Mouse (Mus musculus) embryonic fibroblast, embryonic 13.5 days (primary cell): ENCODE data around the gene Abcd2. TPM values are rescaled to one million over a fixed set of nuclear protein-coding genes. Genes with fewer than 3 reads are reported as not detected.

ENCODE experiments used
- H3K27ac ChIP-seq: 2 replicates; pipeline ENCODE4 v1.5.1; 2012; ENCODE audit warnings: low read length, control low read depth, inconsistent platforms; ENCODE audit not compliant: insufficient read depth
- H3K4me1 ChIP-seq: 2 replicates; pipeline ENCODE4 v1.6.1; 2011; ENCODE audit warnings: low read length; ENCODE audit not compliant: control insufficient read depth, insufficient read depth
- H3K4me3 ChIP-seq: 2 replicates; pipeline ENCODE4 v1.5.1; 2011; ENCODE audit warnings: mild to moderate bottlenecking, control low read depth, low read length; ENCODE audit not compliant: insufficient read depth
- CTCF ChIP-seq: IDR thresholded peaks from 2 replicates; pipeline ENCODE4 v1.5.1; 2011; ENCODE audit warnings: mild to moderate bottlenecking, control low read depth, low read length, moderate library complexity, borderline replicate concordance; ENCODE audit not compliant: insufficient read depth
- POLR2A ChIP-seq: IDR thresholded peaks from 2 replicates; pipeline ENCODE4 v1.6.1; 2011; ENCODE audit warnings: low read depth, mild to moderate bottlenecking, control low read depth, low read length, moderate library complexity
- polyA plus RNA-seq: library from polyadenylated mRNA; stranded (reverse); fragments of >200 nt; gene quantifications from 2 replicates; pipeline ENCODE4 v1.2.4, GENCODE M21; 2011; ENCODE audit warnings: low read depth; ENCODE audit not compliant: missing spikeins, insufficient read length

Abcd2 gene
- 0.55 and 2.4 TPM in 2 replicates for polyA plus RNA-seq

DNA sequence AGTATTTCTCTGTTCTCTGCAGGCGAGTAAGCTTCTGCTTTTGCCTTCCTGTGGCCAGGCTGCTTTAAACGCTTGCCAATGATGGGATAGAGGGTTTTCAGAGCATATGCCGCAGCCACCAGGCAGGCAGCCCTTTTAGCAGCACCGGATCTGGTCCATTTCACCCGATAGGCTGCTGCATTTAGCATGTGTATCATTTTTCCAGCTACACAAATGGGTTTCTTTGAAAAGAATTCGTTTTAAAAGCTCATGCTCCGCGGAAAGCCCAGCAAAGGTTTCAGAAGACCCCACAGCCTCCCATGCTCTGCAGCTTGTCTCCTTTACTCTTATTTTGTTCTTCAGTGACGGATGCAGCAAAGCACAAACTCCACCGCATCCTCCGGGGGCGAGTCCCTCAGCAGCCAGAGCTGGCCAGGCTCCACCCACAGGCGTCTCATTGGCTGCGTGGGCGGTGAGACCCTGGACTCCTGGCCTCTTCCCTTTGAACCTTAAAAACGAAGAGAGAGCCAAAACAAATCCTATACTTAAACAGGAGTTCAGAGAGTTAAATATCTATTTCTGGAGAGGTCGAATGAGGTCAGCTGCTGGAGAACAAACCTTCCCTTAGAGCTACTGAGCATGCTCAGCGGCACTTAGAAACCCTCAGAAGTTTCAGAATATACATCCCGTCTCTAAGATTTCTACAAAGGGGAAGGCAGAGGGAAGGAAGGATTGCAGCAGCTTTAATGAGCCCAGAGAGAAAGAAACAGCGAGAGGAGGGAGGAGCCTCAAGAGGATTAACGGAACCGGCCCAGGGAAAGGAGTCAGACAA is at the start of gene Abcd2:
Gene Abcd2 (minus strand): TSS at position 388 of the 811 bp plus-strand sequence.
- Histone ChIP-seq H3K27ac (peak within 1 kb of the TSS; percentile 87), H3K4me1 (peaks cover 4% of the 10 kb centered on the region; the same call in 1 of the 2 replicates), H3K4me3 (peak within 1 kb of the TSS; percentile 50)
- TF ChIP-seq CTCF (no peak), POLR2A (peak; percentile 42)

DNA sequence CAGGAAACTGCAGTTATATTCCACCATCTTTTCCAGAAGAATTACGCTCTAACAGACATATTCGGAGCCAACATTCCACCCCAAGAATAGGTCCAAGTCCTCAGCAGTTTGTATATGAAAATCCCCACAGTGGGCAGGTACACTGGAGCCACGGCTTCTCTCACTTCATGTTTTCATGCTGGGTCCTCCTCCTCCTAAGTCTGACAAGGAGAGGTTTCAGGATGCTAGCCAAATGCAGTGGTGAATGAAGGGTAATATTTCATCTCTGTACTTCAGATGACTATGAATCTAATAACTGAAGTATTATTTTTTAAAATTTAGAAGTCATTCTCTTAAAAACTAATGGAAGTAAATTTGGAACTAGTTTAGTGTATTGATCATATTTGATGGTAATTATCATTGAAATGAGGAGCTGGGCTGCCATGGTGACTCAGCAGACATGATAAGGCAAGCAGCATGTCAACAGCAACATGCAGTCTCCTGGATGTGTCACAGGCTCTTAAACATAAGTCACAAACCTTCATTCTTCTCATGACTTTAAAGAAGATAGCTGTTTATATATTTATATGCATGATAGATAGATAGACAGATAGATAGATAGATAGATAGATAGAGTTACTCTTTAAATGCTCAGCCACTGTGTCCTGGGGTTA is 49.2 kb upstream of the Abcd2 start:
- Histone ChIP-seq H3K4me1 (no peaks in the 10 kb centered on the region), H3K27ac (no peak overlapping the region), H3K4me3 (no peak overlapping the region)
- TF ChIP-seq POLR2A (no peak), CTCF (no peak)

DNA sequence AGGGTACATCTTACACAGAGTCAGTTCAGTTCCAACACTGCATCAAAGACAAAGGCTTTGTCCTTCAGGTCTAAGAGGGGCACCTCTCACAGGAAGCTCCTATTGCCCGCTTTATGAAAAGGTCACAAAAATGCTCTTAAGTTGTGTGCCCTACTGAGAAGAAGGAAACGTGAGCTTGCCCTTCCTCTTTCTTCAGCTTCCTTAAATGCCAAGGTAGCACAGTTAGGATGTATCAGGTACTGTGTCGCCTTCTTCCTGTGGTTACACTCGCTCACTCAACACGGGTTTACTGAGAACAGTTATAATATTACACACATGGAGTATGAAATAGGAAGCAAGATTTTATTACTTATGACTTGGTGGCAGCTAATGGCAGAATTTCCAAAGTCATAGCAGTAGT is 45.7 kb upstream of the Abcd2 start:
- Histone ChIP-seq H3K27ac (no peak overlapping the region), H3K4me3 (no peak overlapping the region), H3K4me1 (no peaks in the 10 kb centered on the region)
- TF ChIP-seq POLR2A = no peak
- TF ChIP-seq CTCF = no peak

DNA sequence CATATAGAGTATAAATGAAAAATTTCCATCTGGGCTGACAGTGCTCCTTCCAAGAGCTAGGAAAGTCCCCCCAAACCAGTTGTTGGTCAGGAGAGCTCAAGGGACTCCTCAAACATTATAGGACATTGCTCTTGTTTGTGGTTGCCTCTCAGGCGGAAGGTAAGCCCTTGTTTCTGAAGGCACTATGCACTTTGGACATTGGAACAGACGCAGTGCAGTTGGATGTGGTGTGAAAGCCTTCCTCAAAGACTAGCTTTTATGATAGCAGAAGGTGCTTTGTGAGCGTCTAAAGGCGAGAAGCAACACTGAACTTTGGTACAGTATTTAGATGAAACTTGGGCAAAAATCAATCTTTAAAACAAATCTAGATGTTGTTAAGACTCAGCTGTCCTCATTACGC is 14.9 kb upstream of the Abcd2 start:
- Histone ChIP-seq H3K4me3 (no peak overlapping the region), H3K4me1 (no peaks in the 10 kb centered on the region), H3K27ac (no peak overlapping the region)
- no peak for TF ChIP-seq POLR2A
- TF ChIP-seq CTCF = no peak

DNA sequence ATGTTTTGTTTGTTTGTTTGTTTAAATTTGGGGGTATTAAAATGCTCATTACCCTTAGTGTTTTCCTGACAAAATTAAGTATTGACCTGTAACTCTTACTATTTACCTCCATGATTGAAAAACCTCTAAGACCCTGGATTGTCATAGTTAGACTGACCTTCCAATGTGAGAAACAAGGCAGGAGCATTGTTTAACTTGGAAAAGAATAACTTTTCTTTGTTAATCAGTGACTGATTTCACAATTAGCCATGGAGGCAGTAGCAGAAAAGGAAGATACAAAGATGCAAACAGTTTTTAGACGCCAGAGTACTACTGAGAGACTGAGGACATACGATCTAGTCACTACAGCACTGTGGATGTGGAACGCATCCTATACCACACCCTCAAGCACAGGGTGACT is 11.9 kb upstream of the Abcd2 start:
- no peak for TF ChIP-seq CTCF
- TF ChIP-seq POLR2A = no peak
- Histone ChIP-seq H3K4me1 (no peaks in the 10 kb centered on the region), H3K4me3 (no peak overlapping the region), H3K27ac (no peak overlapping the region)

DNA sequence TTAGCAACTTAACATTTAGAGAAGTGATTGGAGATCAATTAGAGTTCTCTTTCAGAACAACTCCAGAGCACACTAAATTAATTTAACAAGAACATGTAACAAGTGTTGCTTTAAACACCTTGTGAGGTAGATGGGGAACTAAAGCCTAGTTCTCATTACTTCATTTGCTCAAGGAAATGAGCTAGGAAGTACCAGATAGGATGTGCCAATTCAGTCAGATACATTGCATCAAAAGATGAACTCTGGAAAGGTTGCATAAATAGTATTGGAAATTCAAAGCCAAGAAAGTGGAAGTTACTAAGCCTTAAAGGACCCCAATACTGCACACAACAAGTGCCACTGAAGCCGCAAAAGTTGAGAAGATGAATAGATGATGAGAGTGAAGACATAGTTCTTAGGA is 10.9 kb upstream of the Abcd2 start:
- Histone ChIP-seq H3K4me3 (no peak overlapping the region), H3K4me1 (no peaks in the 10 kb centered on the region), H3K27ac (no peak overlapping the region)
- TF ChIP-seq CTCF = no peak
- no peak for TF ChIP-seq POLR2A

DNA sequence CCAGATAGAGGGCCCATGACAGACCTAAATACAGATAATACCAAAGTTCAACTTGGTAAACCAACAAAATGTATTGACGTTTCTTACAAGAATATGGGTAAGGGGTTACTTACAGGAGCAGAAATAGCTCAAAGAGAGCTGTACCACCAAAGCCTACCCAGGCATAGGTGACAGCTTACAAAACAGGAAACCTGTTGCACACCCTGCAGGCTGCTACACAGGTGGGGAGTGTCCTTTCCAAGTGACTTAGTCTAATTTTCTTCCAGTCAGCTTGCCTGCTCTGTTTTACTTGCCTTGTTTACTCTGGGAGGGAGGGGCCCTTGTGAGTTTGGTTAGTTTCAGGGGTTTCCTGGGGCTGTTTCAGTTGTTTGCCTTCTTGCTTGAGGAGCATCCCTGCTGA is 9.2 kb upstream of the Abcd2 start:
- TF ChIP-seq POLR2A (no peak), CTCF (no peak)
- Histone ChIP-seq H3K4me3 (no peak overlapping the region), H3K4me1 (no peaks in the 10 kb centered on the region), H3K27ac (no peak overlapping the region)

DNA sequence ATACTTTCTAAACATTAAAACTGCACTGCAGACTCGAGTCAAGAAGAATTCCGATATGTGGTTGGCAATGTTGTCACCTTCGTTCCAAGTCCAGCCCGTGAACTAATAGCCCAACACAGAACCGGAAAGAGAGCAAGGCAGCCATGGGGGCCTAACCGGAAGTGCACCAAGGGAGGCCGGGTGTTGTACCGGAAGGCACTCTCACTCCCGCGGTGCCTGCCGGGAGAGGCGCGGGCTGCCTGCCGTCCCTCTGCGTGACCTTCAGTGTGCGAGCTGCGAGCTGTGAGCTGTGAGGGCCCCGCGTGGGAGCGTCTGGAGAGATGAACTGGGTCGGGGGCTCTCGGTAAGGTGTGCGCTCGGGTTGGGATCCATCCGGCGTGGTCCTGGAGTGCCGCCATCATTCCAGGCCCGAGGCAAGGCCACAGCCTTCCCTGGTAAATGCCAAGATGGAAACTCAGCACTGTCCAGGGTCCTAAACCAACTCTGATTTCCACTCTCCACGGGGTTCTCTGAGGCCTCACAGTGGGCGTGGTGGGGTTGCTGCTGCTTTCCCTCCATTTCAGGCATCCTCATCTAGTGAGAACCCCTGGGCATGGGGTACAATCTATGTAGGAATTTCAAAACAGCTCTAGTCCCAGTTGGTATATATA is 7.8 kb upstream of the Abcd2 start, which contains the start of gene CN725425:
Gene CN725425 (plus strand): TSS at position 239 of the 650 bp plus-strand sequence.
- Histone ChIP-seq H3K4me1 (no peaks in the 10 kb centered on the region), H3K27ac (no peak within 1 kb of the TSS), H3K4me3 (no peak within 1 kb of the TSS)
- TF ChIP-seq CTCF (no peak), POLR2A (no peak)

DNA sequence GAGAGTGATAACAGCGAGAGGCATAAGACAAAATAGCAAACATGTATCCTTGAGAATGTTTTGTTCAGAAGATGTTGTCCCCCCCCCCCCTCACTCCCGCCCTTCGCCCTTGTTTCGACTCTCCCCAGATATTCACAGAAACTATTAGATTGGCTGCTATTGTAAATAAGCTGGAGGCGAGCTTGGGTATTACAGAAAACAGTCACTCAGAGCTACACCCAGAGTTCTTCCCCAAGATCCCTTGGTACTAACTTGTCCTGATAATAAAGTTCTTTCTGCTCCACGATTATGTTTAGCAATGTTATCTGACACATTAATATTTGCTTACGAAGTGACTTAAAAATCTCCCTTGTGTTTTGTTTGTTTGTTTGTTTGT is 612 bp upstream of the Abcd2 start:
- no peak for TF ChIP-seq POLR2A
- Histone ChIP-seq H3K4me3 (peak overlapping the region; percentile 50), H3K27ac (peak overlapping the region; percentile 87), H3K4me1 (peaks cover 4% of the 10 kb centered on the region; the same call in 1 of the 2 replicates)

DNA sequence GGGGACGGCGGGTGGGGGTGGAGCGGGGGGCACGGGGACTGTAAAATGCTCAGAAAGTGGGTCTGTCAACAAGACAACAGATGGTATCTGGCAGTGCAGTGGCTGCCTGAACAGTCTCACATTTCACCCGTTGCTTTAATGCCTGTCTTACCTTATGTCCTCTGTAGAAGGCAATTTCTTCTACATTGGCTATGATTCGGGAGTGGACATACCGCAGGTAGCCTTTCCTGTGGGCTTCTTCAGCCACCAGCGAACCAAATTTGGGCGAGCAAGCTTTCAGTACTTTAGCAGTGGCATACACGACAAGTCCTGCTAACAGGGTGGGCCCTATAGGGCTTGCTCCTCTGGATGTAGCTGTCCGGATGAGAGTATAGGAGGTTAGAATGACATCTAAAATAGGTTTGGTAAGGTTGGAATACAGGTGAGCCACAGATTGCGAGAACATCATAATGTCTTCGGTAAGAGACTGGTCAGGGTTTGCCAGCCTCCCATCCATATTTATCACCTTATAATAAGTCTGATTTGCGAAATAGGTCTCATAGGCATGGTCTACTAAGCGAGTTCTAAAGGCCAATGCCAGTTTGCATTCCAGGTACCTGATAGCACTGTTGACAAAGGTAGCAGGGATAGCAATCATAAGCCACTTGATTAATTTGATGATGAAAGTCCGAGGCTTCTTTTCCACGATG is 936 bp downstream of the Abcd2 start:
- Histone ChIP-seq H3K4me1 (peaks cover 4% of the 10 kb centered on the region; the same call in 1 of the 2 replicates), H3K4me3 (peak overlapping the region; percentile 50; the same call in 1 of the 2 replicates), H3K27ac (no peak overlapping the region)
- TF ChIP-seq CTCF (no peak), POLR2A (no peak)
